9 mouse cellular contexts compared by ENCODE assay signal in the genomic region with DNA sequence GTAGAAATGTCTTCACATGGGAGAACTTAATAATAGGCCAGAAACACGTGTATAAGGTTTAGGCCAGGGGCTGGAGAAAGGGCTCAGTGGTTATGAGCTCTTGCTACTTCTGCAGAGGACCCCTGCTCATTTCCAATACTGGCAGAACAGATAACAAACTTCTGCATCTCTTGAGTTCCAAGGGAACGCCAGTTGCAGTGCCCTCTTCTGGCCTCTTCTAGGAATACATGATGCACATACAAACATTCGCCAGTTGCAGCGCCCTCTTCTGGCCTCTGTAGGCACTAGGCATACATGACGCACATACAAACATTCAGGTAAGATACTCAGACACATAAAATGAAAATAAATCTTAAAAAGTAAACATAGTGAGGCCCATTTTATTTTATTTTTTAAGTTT. TPM values are rescaled to one million over a fixed set of nuclear protein-coding genes. Genes with fewer than 3 reads are reported as not detected.
DNase-seq lines count a peak whose midpoint lies in the region; ATAC-seq and TF ChIP-seq lines count a peak whose summit lies in the region.
"Had no signal": no experiment of that assay in that cellular context is flagged by ENCODE, and none has a peak within 500 bp of the region (broad histone marks: within the 10 kb centered on the region; RNA-seq: fewer than 3 reads in every experiment).

No protein-coding gene starts in this region.

- H3K9me3 ChIP-seq in neural tube, embryonic 11.5 days (ENCODE audit: control insufficient read depth, low read length): no peaks in the 10 kb centered on the region

- 74% methylated on average over 5 of the region's 5 CpGs for WGBS in neural tube, embryonic 11.5 days

- no peak overlapping the region for H3K4me3 ChIP-seq in gastrocnemius, adult 2 months
- H3K4me3 ChIP-seq in neural tube, embryonic 11.5 days (ENCODE audit: low read depth, low read length): no peak overlapping the region

- no peak overlapping the region for H3K4me2 ChIP-seq in neural tube, embryonic 11.5 days (ENCODE audit: low read depth)

- H3K9ac ChIP-seq in neural tube, embryonic 11.5 days (ENCODE audit: low read length): no peak overlapping the region

- no peaks in the 10 kb centered on the region for H3K36me3 ChIP-seq in neural tube, embryonic 11.5 days (ENCODE audit: control insufficient read depth, insufficient read depth, low read length)

- intact Hi-C loops in gastrocnemius, adult 2 months (cut with DNase I): no loop called here
- intact Hi-C loops in heart, postnatal 10 days (cut with DNase I): no loop called here

- TF ChIP-seq CTCF in gastrocnemius, adult 2 months (IDR thresholded peaks at IDR 0.05): peak; percentile 27; the same call in 1 of the 2 replicates

- H3K4me1 ChIP-seq in neural tube, embryonic 11.5 days (ENCODE audit: control insufficient read depth, insufficient read depth, low read length): 0 out of 2 replicates have a peak, but pooled peaks cover 4% of the 10 kb centered on the region

- DNase-seq in gastrocnemius, adult 2 months: no peak
- DNase-seq in gastrocnemius, adult 8-10 months (ENCODE audit: low spot score in 2 of 2): no peak
- DNase-seq in neural tube, embryonic 11.5 days (ENCODE audit: low spot score): peak; percentile 41
- no peak for DNase-seq in neural tube, embryonic 10.5 days (ENCODE audit: extremely low spot score, low spot score)
- peak; percentile 54 for DNase-seq in c-Kit-positive CD71-negative TER-119-negative erythroid progenitor cells, embryonic 14.5 days (ENCODE audit: low read depth)
- DNase-seq in naive thymus-derived CD4-positive, alpha-beta T cell, adult 2 months (ENCODE audit: low read depth): peak; percentile 74
- DNase-seq in heart, postnatal 10 days: no peak
- DNase-seq in layer of hippocampus, postnatal 14 days (ENCODE audit: low spot score in 2 of 2): no peak
- DNase-seq: heart, postnatal 36 days had no signal

- no peaks in the 10 kb centered on the region for H3K27me3 ChIP-seq in neural tube, embryonic 11.5 days (ENCODE audit: control insufficient read depth, insufficient read depth, low read length)

- ATAC-seq in neural tube, embryonic 11.5 days (ENCODE audit: insufficient read depth, low FRiP score, low TSS enrichment): no peak

- H3K27ac ChIP-seq in gastrocnemius, adult 2 months: peak overlapping the region; percentile 54; the same call in 1 of the 2 replicates
- H3K27ac ChIP-seq in neural tube, embryonic 11.5 days (ENCODE audit: low read depth, low read length): no peak overlapping the region

RNA-seq across cellular contexts. Expression of gene Dtnbp1, which starts 4.5 kb away (rescaled TPM):
- total RNA-seq in gastrocnemius, adult 2 months (2021): 10 to 100 TPM; 55.4 to 67.5 TPM
- 10 to 100 TPM; 65.6 to 74.7 (median 66.2) TPM for total RNA-seq in gastrocnemius, adult 8-10 months (2022)
- 78.5 and 78.6 TPM in 2 replicates for polyA plus RNA-seq in neural tube, embryonic 11.5 days (2014; fragmentation: Nextera tagmentation; extraction: Ambion mirVana)
- total RNA-seq in heart, postnatal 10 days (2021): 10 to 100 TPM; 67.8 to 74.4 TPM
- total RNA-seq in layer of hippocampus, postnatal 14 days (2021): 10 to 100 TPM; 72.4 to 75.9 TPM

Comparison
In these comparisons a context has a peak if more than half of its experiments do, and no peak if none do; other contexts are left out.
1. DNase-seq: peak in neural tube, embryonic 11.5 days (single experiment), c-Kit-positive CD71-negative TER-119-negative erythroid progenitor cells, embryonic 14.5 days (single experiment) and naive thymus-derived CD4-positive, alpha-beta T cell, adult 2 months (single experiment); none in gastrocnemius, adult 2 months (single experiment), gastrocnemius, adult 8-10 months (0 of 2), neural tube, embryonic 10.5 days (single experiment), heart, postnatal 10 days (0 of 2) and layer of hippocampus, postnatal 14 days (0 of 2).